Mouse (Mus musculus): ENCODE data around the gene Hpn.

The Hpn gene

DNA sequence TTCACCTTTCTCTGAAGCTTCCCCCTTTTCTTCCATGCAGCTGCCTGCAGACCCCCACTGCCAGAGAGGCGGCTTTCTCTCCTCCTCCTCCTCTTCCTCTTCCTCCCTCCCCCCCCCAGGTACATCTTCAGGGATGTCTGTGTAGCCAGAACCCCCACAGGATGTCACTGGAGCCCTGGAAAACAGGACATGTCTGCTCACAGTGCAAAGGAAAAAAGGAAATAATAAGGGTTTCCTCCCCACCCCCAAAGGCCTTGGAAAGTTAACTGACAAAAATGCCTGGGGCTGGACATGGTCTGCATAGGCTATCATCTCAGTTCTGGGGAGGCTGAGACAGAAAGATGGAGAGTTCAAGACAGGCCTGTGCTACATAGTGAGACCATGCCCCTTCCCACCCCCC, 34.0 kb downstream of the Hpn start:
- DNase-seq (ENCODE audit: low read depth, low spot score): no peak

- DNase-seq (ENCODE audit: low read depth, low spot score): peak; percentile 84
Measured at GRCm38 (mm10) chr7:31080611-31081010, 34.5 kb downstream of the Hpn start.

GRCm38 (mm10) chr7:31079670-31080069, 35.4 kb downstream of the Hpn start:
- no peak for DNase-seq (ENCODE audit: low read depth, low spot score)

DNA sequence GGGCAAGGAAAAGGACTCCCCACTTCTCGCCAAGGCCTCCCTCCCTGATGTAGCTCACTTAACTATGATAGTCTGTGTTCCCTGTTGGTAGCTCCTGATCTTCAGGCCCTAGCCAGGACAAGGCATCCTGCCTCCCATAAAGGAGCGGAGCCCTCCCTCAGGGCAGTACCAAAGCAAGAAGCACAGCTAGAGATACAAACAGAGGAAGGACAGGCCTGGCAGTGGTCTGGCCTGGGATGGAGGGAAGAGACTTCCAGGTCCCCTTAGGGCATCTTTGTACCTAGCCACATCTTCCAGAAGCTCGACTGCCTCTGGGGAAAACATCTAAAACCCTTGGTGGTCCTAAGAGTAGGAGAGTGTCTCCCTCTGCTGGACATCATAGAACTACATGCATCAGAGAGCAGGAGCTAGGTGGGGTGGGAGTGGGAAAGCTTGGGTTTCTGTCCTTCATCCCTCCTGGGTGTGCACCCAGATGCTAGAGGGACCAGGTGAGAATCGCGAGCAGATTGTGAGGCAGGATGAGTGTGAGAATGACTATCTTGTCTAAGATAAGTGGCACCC, 37.1 kb downstream of the Hpn start:
- DNase-seq (ENCODE audit: low read depth, low spot score): peak; percentile 61

GRCm38 (mm10) chr7:31077470-31077869, 37.6 kb downstream of the Hpn start:
- no peak for DNase-seq (ENCODE audit: low read depth, low spot score)

- DNase-seq (ENCODE audit: low read depth, low spot score): no peak
Measured at GRCm38 (mm10) chr7:31076492-31076891, 38.6 kb downstream of the Hpn start, which contains the start of gene Fxyd3. Gene Fxyd3, minus strand, starts transcription at chr7:31076704.

- DNase-seq (ENCODE audit: low read depth, low spot score): no peak
Measured at GRCm38 (mm10) chr7:31074713-31075069, 40.4 kb downstream of the Hpn start.

DNA sequence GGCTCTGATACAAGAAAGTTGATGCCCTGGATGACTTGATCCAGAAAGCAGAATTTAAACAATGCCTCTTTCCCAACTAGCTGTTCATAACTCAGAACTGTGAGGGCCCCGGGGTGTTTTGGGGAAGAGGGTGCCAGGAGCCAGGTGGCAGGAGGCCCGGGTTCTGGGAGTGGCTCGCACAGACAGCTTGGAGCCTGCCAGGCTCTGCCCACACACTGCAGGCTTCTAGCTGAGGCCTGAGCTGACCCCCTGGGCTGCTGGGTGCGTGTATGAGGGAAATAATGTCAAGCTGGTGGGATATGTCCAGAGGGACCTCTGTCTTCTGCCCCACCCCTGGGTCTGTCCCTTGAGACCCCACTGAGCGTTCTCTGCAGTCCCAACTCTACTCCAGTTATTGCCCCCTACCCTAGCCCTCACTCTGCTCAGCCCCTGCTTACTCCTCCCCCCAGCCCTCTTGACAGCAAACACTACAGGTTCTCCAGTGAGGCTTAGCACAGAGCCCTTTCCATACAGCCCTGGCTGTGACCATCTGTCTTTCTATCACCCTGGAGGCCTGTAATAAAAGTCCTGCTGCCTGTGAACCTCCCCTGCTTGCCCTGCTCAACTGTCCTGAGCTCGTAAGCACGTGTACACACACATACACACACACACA, 40.9 kb downstream of the Hpn start:
- DNase-seq (ENCODE audit: low read depth, low spot score): no peak

DNA sequence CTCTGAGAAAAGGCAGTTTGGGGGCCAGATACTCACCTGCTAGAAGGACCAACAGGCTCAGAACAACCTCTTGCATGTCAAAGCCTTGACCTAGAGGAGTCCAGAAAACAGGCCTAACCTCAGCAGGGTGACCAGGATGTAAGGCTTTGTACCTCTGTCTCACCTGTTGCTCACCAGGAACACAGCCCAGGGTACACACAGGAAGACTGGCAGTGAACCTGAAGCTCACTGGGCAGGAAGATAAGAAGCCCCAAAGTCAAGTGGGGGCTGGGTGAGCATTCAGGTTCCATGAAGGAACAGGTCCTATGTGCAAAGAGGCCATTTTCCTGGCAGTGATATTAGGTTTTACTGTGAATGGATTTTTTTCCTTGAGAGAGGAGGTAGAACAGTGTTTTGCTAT, 41.5 kb downstream of the Hpn start:
- DNase-seq (ENCODE audit: low read depth, low spot score): no peak

- no peak for DNase-seq (ENCODE audit: low read depth, low spot score)
Measured at GRCm38 (mm10) chr7:31072326-31072725, 42.8 kb downstream of the Hpn start.

- no peak for DNase-seq (ENCODE audit: low read depth, low spot score)
Measured at GRCm38 (mm10) chr7:31070324-31070723, 44.8 kb downstream of the Hpn start.

DNA sequence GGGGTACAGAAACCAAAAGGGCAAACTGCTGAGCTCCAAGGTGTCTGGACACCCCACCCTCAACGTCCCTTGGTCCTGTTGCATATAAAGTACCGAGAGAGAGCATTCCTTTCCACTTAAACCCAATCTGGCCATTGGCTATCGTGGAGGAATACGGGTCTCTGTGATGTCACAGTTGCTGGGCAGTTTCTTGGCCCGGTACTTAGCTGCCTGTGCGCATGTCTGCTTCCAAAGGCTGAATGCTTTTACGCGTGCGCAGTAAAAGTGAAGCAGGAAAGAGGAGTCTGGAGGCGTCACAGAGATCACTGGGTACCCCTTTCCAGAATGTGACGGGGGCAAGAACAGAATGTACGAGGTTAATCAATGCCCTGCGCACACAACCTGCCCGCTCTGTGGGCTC, 45.6 kb downstream of the Hpn start:
- DNase-seq (ENCODE audit: low read depth, low spot score): no peak

DNA sequence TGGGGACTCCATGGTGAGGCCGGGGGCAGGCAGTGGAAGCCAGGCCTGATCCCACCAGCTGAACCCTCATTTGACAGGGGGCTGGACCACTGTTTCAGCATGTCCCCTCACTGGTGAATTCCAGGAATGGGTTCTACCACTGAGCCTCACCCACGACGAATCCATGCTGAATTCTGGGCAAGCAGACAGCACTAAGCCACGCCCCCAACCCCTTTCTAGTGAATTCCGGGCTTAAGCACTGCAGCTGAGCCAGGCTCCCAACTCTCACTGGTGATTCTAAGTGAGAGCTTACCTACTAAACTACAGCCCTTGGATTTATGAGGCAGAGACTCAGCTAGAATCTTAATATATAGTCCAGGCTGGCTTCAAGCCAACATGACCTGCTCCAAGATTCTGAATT, 47.3 kb downstream of the Hpn start:
- no peak for DNase-seq (ENCODE audit: low read depth, low spot score)

- DNase-seq (ENCODE audit: low read depth, low spot score): no peak
Measured at GRCm38 (mm10) chr7:31063074-31063560, 52.0 kb downstream of the Hpn start.

GRCm38 (mm10) chr7:31060621-31061010, 54.5 kb downstream of the Hpn start:
- no peak for DNase-seq (ENCODE audit: low read depth, low spot score)

- DNase-seq (ENCODE audit: low read depth, low spot score): no peak
Measured at GRCm38 (mm10) chr7:31059919-31060620, 55.0 kb downstream of the Hpn start.

DNA sequence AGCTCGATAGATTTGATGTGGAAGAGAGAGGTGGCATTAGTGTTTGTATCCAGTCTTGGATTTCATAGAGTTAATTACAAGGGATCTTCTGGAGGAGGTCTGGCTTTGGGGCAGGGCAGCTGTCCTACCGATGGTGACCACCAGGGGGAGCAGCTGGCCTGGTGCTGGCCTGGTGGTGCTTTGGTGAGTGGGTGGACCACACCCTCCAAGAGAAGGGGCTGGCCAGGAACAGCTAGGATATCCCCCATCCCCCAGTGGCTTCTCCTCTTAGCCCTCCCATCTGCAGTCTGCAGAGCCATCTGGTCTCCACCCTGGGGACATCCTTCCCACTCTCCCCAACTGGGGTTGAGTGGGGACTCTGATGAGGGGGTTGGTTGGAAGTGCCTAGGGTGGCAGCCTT, 56.0 kb downstream of the Hpn start, which contains the start of gene Lgi4:
Gene Lgi4 (plus strand): TSS at position 235 of the 400 bp plus-strand sequence.
- DNase-seq (ENCODE audit: low read depth, low spot score): no peak

GRCm38 (mm10) chr7:31058211-31058610, 56.9 kb downstream of the Hpn start:
- DNase-seq (ENCODE audit: low read depth, low spot score): no peak

- no peak for DNase-seq (ENCODE audit: low read depth, low spot score)
Measured at GRCm38 (mm10) chr7:31057730-31058129, 57.4 kb downstream of the Hpn start.

- no peak for DNase-seq (ENCODE audit: low read depth, low spot score)
Measured at GRCm38 (mm10) chr7:31057071-31057470, 58.0 kb downstream of the Hpn start, which contains the start of gene Fxyd1. Gene Fxyd1, minus strand, starts transcription at chr7:31057199.

GRCm38 (mm10) chr7:31056448-31056847, 58.6 kb downstream of the Hpn start:
- no peak for DNase-seq (ENCODE audit: low read depth, low spot score)

GRCm38 (mm10) chr7:31055883-31056282, 59.2 kb downstream of the Hpn start:
- no peak for DNase-seq (ENCODE audit: low read depth, low spot score)

DNA sequence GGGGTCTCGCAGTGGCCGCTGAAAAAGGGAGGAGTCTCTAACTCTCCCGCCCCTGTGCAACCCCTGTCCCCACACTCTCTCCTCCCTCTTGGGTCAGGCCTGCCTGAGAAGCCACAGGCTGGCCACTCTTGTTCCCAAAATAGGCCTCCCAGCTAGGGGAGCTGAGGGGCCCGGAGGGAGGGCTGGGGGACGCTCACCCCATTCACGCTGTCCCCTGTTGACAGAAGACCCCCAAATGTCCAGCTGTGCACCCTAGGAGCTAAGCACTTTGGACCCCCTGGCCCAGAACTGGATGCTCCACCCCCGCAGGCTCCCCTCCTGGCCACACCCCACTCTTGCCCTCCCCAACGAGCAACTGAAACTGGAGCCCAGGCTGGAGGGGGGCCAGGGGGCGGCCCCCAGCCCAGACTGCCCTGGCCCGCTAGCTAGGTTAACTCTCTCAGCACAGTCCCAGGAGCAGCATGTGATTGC, 59.7 kb downstream of the Hpn start:
- no peak for DNase-seq (ENCODE audit: low read depth, low spot score)
